Mouse (Mus musculus) adrenal gland, adult (tissue): ENCODE results near the gene Gbf1.

ENCODE experiments used
- DNase-seq, 2 experiments: peaks; one replicate each; pipeline ENCODE4 v3.0.0; 2022 to 2023; ENCODE audit warnings: low spot score in 1 of 2; ENCODE audit not compliant: inconsistent age in 2 of 2

Gene Gbf1

DNA sequence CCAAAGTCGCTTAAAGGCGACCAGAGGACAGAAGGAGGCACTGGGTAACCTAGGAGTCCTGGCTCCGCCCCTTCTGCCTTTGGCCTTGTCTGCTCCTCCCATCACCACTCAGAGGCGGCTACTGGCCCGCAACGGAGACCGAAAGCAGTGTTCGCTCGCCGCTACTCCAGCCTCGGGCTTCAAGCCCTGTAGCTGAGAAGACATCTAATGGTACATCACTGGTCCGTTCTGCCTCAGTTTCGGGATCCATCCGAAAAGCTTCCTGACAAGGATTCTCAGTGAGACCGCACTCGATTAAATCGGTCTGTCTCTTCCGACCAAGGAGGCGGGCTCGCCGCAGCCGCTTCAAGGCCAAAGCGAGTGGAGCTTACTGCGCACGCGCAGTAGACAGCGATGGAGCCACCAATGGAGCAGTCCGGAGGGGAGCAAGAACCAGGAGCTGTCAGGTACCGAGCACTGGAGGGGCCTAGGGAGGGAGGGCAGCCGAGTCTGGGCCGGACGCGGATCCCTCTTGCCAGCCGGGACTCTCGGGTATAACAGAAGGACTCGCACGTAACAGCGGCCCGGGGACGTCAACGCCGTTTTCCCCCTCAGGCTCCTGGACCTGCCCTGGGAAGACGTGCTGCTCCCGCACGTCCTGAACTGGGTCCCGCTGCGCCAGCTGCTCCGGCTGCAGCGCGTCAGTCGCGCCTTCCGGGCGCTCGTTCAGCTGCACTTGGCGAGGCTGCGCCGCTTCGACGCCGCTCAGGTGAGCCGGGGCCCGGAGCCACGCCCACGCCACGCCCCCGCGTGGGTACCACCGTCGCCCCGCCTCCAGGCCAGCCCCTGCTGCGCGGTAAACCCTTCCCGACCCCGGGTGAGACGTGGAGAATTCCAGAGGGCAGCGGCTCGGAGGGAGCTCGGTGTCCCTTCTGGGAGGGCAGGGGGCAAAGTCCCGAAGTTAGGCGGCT lies 176.0 kb downstream of the Gbf1 start, which contains the start of gene Fbxl15:
TSS of gene Fbxl15 (plus strand) at position 104 of the 950 bp plus-strand sequence.
- peak; percentile 97 to 99 for DNase-seq

DNA sequence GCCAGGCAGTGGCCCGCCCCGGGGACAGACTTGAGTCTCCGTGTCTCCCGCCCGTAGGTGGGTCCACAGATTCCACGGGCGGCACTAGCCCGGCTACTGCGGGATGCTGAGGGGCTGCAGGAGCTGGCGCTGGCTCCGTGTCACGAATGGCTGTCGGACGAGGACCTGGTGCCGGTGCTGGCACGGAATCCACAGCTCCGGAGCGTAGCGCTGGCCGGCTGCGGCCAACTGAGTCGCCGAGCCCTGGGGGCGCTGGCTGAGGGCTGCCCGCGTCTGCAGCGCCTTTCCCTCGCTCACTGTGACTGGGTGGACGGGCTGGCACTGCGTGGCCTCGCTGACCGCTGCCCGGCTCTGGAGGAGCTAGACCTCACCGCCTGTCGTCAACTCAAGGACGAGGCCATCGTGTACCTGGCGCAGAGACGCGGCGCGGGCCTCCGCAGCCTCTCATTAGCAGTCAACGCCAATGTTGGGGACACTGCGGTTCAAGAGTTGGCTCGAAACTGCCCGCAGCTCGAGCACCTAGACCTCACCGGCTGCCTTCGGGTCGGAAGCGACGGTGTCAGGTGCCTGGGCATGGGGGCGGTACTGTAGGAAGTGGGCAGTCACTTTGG lies 176.8 kb downstream of the Gbf1 start:
- peak in 1 of 2 experiments; percentile 74 for DNase-seq

DNA sequence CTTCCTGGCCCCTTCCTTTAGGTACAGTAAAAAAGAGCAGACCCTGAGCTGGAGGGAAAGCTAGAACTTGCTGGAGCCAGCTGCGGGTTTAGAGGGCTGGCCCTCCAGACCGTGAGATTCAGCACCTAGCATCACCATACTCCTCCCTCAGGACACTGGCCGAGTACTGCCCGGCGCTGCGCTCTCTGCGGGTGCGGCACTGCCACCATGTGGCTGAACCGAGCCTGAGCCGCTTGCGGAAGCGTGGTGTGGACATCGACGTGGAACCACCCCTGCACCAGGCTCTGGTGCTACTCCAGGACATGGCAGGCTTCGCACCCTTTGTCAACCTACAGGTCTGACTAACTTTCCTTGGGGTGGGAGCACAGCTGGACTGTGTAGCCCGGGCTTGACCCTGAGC lies 177.6 kb downstream of the Gbf1 start:
- peak; percentile 88 to 94 for DNase-seq

DNA sequence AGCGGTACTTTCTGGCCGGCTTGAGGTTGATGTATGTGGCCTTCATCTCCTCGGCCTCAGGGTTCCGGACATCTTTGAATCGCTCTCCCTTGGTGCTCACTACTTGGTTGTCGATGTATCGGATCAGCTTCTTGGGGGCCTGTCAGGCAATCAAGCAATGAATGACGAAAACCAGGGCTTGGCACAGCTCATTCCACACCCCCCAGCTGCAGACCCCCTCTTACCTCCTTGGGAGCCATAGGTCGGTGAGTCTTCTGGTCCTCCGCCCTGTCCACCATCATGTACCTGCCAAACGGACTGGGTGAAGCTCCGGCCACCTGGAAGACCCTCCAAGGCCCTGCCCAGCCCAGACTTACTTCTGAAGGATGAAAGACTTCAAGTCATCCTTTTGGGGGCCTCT lies 178.4 kb downstream of the Gbf1 start:
- DNase-seq, result no peak

DNA sequence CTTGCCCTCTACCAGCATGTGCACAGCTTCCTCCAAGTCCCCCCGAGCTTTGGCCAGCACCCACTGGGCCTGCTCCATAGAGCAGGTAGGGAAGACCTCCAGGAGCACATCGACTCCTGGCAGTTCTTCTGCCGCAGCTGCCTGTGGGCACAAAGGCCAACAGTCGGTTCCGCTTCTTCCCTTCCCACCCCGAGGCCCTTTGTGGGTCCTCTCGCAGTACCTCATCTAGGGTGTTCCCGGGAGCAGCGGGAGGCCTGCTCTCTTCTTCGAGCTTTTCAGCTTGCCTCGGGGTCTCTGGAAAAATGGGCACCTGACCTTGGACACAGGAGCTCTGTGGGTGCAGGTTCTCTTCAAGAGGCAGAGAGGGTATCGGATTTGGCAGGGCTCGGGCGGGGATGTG lies 179.0 kb downstream of the Gbf1 start:
- DNase-seq, result no peak

DNA sequence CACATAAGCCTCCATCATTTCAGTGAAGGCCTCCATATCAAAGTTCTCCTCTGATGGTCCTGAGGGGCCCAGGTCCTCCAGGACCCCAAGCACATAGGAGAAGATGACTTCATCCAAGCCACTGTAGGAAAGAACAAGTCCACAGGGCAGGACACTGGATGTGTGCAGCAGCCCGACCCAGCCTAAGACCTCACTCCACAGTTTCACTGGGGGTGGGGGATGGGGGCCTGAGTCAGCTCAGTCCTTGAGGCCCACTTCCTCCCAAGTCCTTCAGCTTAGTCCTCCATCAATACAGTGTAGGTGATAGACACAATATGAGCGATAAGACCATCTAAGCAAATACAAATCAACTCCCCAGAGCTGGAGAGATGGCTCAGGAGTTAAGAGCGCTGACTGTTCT lies 179.6 kb downstream of the Gbf1 start:
- no peak for DNase-seq

DNA sequence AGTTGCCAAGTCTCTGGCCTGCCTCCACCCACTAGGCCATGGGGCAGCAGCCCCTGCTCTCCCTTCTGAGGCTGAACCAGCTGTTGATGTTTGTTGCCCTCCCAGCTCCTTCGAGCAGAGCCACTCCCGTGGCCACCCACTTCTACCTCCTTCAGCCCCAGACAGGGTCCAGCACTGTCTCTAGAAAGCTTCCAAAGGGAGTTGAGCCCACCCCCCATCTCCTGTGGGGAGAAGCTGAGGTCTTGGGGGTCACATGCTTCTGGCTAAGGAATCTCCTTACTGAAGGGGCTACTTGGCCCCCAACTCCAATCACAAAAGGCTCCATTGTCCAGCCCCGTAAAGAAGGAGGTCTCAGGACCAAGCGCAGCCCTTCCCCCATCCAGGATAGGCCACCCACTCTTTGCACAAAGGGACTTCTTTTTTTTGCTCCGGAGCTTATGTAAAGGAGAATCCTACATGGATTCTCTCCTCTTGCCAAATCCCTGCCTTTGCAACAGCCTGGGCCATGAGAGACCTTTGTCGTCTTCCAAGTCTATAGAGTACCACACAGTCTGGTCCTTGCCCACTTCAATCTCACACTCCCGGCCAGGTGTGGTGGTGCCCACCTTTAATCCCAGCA lies 180.5 kb downstream of the Gbf1 start:
- no peak for DNase-seq

DNA sequence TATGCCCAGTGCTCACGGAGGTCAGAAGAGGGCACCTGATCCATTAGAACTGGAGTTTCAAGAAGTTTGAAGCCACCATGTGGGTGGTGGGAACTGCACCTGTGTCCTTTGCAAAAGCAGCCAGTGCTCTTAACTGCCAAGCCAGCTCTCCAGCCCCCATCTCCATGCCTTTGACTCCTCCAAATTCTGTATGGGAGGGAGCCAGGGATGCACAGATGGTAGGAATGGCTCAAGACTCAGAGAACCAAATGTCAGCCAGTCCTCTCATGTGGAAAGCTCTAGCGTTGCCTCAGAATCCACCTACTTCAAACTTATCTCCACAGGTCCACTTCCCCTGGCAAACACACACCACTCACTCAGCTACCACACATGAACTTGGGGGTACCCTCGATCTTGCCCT lies 181.6 kb downstream of the Gbf1 start:
- DNase-seq, result no peak
